Mouse (Mus musculus) liver, embryonic 11.5 days (tissue): ENCODE results near the gene Rhobtb3. TPM values are rescaled to one million over a fixed set of nuclear protein-coding genes. Genes with fewer than 3 reads are reported as not detected.
"Not testable (repeated sequence)": the region's sequence is repeated elsewhere in the genome, so short reads cannot be mapped to it uniquely, and the experiment has no call there.

Experiments used
- ATAC-seq: fragments of 200-750 bp; cut with Nextera tagmentation; replicated peaks from 2 replicates; pipeline ENCODE4 v1.8.0; 2017; ENCODE audit warnings: moderate number of reproducible peaks, mild to moderate bottlenecking, moderate TSS enrichment, moderate library complexity; ENCODE audit not compliant: low FRiP score
- DNase-seq: peaks from one replicate; pipeline ENCODE4 v3.0.0-alpha.2; 2017; ENCODE audit warnings: low spot score
- H3K27ac ChIP-seq: fragments of 300-500 bp; sonication (generic); 2 replicates; pipeline ENCODE4 v1.5.1; 2014; ENCODE audit warnings: mild to moderate bottlenecking, low read depth, low read length, control low read depth
- H3K27me3 ChIP-seq: fragments of 300-500 bp; sonication (generic); replicated peaks from 2 replicates; pipeline ENCODE4 v1.6.1; 2014; ENCODE audit warnings: low read length, mixed read lengths; ENCODE audit not compliant: control insufficient read depth, insufficient read depth
- H3K36me3 ChIP-seq: fragments of 300-500 bp; sonication (generic); 2 replicates; pipeline ENCODE4 v1.6.1; 2014; ENCODE audit warnings: mild to moderate bottlenecking, low read length, moderate library complexity, mixed read lengths; ENCODE audit not compliant: control insufficient read depth, insufficient read depth
- H3K4me1 ChIP-seq: fragments of 300-500 bp; sonication (generic); replicated peaks from 2 replicates; pipeline ENCODE4 v1.6.1; 2014; ENCODE audit warnings: low read length, mixed read lengths; ENCODE audit not compliant: control insufficient read depth, insufficient read depth
- H3K4me2 ChIP-seq: fragments of 300-500 bp; sonication (generic); 2 replicates; pipeline ENCODE4 v1.6.1; 2014; ENCODE audit warnings: mild to moderate bottlenecking, control low read depth, moderate library complexity
- H3K4me3 ChIP-seq: fragments of 300-500 bp; sonication (generic); 2 replicates; pipeline ENCODE4 v1.5.1; 2014; ENCODE audit warnings: low read depth, low read length, control low read depth
- H3K9ac ChIP-seq: fragments of 300-500 bp; sonication (generic); 2 replicates; pipeline ENCODE4 v1.6.1; 2014; ENCODE audit warnings: low read depth, low read length, control low read depth
- H3K9me3 ChIP-seq: fragments of 300-500 bp; sonication (generic); 2 replicates; pipeline ENCODE4 v1.6.1; 2016; ENCODE audit warnings: low read length, inconsistent platforms, mixed read lengths; ENCODE audit not compliant: control insufficient read depth
- WGBS: fragments of 180-500 bp; shearing (Covaris S2); extraction: QIAGEN DNeasy Blood & Tissue Kit; methylation state at CpG from one replicate; pipeline ENCODE4 v1.1.7; 2014; 5-methylcytosine and 5-hydroxymethylcytosine counted together
- polyA plus RNA-seq: library from polyadenylated mRNA; unstranded; fragments of >200 nt; fragmentation: Nextera tagmentation; extraction: Ambion mirVana; gene quantifications from 2 replicates; pipeline ENCODE4 v1.2.1, GENCODE M21; 2014

Gene Rhobtb3
- polyA plus RNA-seq, 1 experiment from 2014 or later, result 18.7 TPM

DNA sequence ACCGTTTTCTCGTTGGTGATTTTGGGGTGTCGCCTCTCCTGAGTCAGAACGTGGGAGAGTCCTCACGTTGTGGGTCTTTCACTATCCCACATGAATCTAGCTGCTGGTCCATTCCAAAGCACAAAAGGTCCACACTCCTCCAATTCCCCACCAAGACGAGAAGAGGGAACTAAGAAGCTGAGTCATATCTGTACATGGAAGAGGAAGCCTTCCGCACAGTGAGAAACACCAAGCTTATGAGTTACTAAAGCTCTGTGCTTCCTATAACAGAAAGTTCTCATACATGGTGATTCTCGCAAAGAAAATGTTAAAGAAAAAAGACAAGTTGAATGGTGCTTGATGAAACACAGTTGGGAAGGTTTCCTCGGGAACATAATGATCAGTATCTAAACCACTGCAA lies 120.5 kb downstream of the Rhobtb3 start:
- no peaks in the 10 kb centered on the region for H3K4me1 ChIP-seq
- DNase-seq, result no peak
- ATAC-seq, result no peak
- H3K27ac ChIP-seq, result no peak overlapping the region
- no peaks in the 10 kb centered on the region for H3K9me3 ChIP-seq
- 87% methylated on average over 9 of the region's 9 CpGs for WGBS
- no peak overlapping the region for H3K9ac ChIP-seq
- no peak overlapping the region for H3K4me2 ChIP-seq
- no peak overlapping the region for H3K4me3 ChIP-seq
- H3K27me3 ChIP-seq, result no peaks in the 10 kb centered on the region
- no peaks in the 10 kb centered on the region for H3K36me3 ChIP-seq

GRCm38 (mm10) chr13:75822366-75822765 lies 121.4 kb downstream of the Rhobtb3 start:
- not testable (repeated sequence) for H3K36me3 ChIP-seq, DNase-seq, H3K9ac ChIP-seq, H3K4me3 ChIP-seq, H3K27me3 ChIP-seq, ATAC-seq, H3K27ac ChIP-seq, H3K9me3 ChIP-seq, H3K4me2 ChIP-seq, H3K4me1 ChIP-seq
- WGBS, result 94% methylated on average over 4 of the region's 4 CpGs

- DNase-seq (no peak), ATAC-seq (no peak)
- Histone ChIP-seq H3K4me1 (no peaks in the 10 kb centered on the region), H3K4me2 (no peak overlapping the region), H3K36me3 (no peaks in the 10 kb centered on the region), H3K27ac (no peak overlapping the region), H3K9me3 (no peaks in the 10 kb centered on the region), H3K9ac (no peak overlapping the region), H3K27me3 (no peaks in the 10 kb centered on the region), H3K4me3 (no peak overlapping the region)
Observed at GRCm38 (mm10) chr13:75819898-75820297, 123.8 kb downstream of the Rhobtb3 start.

Other genes with a start within 250 kb of the Rhobtb3 start
- 40.4 and 44.8 TPM in 2 replicates for gene Ell2, start 237.2 kb downstream of the Rhobtb3 start, polyA plus RNA-seq
- 30.1 and 33.1 TPM in 2 replicates for gene Glrx, start 104.1 kb downstream of the Rhobtb3 start, polyA plus RNA-seq
- gene Spata9, start 23.2 kb upstream of the Rhobtb3 start, polyA plus RNA-seq, result 0.52 and 0.53 TPM in 2 replicates
- 183 and 193 TPM in 2 replicates for gene Rfesd, start 74.8 kb upstream of the Rhobtb3 start, polyA plus RNA-seq
- 2.9 and 3.6 TPM in 2 replicates for gene Gpr150, start 113.1 kb upstream of the Rhobtb3 start, polyA plus RNA-seq
- 5.0 and 5.1 TPM in 2 replicates for gene Arsk, start 154.7 kb upstream of the Rhobtb3 start, polyA plus RNA-seq
- gene Ttc37, start 154.8 kb upstream of the Rhobtb3 start, polyA plus RNA-seq, result 12.5 and 15.1 TPM in 2 replicates